Mouse (Mus musculus) urinary bladder, adult 2 months (tissue): ENCODE data around the gene Nod1. TPM values are rescaled to one million over a fixed set of nuclear protein-coding genes. Genes with fewer than 3 reads are reported as not detected.
"Not testable (repeated sequence)": the region's sequence is repeated elsewhere in the genome, so short reads cannot be mapped to it uniquely, and the experiment has no call there.

Source experiments
- DNase-seq: peaks from one replicate; pipeline ENCODE4 v3.0.0; 2022; ENCODE audit warnings: low spot score
- polyA plus RNA-seq: library from polyadenylated mRNA; depleted of rRNA; stranded (reverse); fragments of >200 nt; gene quantifications from 2 replicates; pipeline ENCODE4 v1.2.3, GENCODE M21; 2012

Gene Nod1
- polyA plus RNA-seq, 1 experiment = 22.1 TPM

- no peak for DNase-seq
Observed at GRCm38 (mm10) chr6:54979426-54979825, 7.0 kb upstream of the Nod1 start.

- no peak for DNase-seq
Observed at GRCm38 (mm10) chr6:54975616-54976015, 3.2 kb upstream of the Nod1 start.

GRCm38 (mm10) chr6:54974501-54974900, 2.1 kb upstream of the Nod1 start:
- DNase-seq = no peak

- DNase-seq = no peak
Observed at GRCm38 (mm10) chr6:54972929-54973211, 458 bp upstream of the Nod1 start.

GRCm38 (mm10) chr6:54971731-54972110, 691 bp downstream of the Nod1 start:
- DNase-seq = no peak

GRCm38 (mm10) chr6:54970506-54970905, 1.9 kb downstream of the Nod1 start:
- DNase-seq = no peak

- no peak for DNase-seq
Observed at GRCm38 (mm10) chr6:54969801-54970200, 2.6 kb downstream of the Nod1 start.

GRCm38 (mm10) chr6:54967591-54967990, 4.8 kb downstream of the Nod1 start:
- no peak for DNase-seq

GRCm38 (mm10) chr6:54965234-54965633, 7.2 kb downstream of the Nod1 start:
- no peak for DNase-seq

GRCm38 (mm10) chr6:54964755-54965154, 7.7 kb downstream of the Nod1 start:
- DNase-seq = no peak

- DNase-seq = no peak
Observed at GRCm38 (mm10) chr6:54963599-54963998, 8.8 kb downstream of the Nod1 start.

GRCm38 (mm10) chr6:54957655-54958054, 14.8 kb downstream of the Nod1 start:
- DNase-seq = no peak

- no peak for DNase-seq
Observed at GRCm38 (mm10) chr6:54956425-54956824, 16.0 kb downstream of the Nod1 start.

GRCm38 (mm10) chr6:54955949-54956348, 16.5 kb downstream of the Nod1 start:
- no peak for DNase-seq

- DNase-seq = peak; percentile 33
Observed at GRCm38 (mm10) chr6:54954659-54955414, 17.6 kb downstream of the Nod1 start.

- DNase-seq = not testable (repeated sequence)
Observed at GRCm38 (mm10) chr6:54953399-54953798, 19.0 kb downstream of the Nod1 start.

- no peak for DNase-seq
Observed at GRCm38 (mm10) chr6:54952542-54952941, 19.9 kb downstream of the Nod1 start.

- DNase-seq = no peak
Observed at GRCm38 (mm10) chr6:54948682-54949081, 23.7 kb downstream of the Nod1 start.

GRCm38 (mm10) chr6:54946241-54946953, 26.0 kb downstream of the Nod1 start:
- no peak for DNase-seq

GRCm38 (mm10) chr6:54944551-54944950, 27.9 kb downstream of the Nod1 start:
- DNase-seq = no peak

GRCm38 (mm10) chr6:54943753-54944152, 28.7 kb downstream of the Nod1 start:
- no peak for DNase-seq

GRCm38 (mm10) chr6:54943292-54943691, 29.1 kb downstream of the Nod1 start:
- DNase-seq = no peak

- DNase-seq = no peak
Observed at GRCm38 (mm10) chr6:54941149-54941548, 31.3 kb downstream of the Nod1 start.

GRCm38 (mm10) chr6:54940126-54940525, 32.3 kb downstream of the Nod1 start:
- DNase-seq = no peak
